Mouse (Mus musculus): ENCODE results near the gene Kiss1.

Kiss1 gene

DNA sequence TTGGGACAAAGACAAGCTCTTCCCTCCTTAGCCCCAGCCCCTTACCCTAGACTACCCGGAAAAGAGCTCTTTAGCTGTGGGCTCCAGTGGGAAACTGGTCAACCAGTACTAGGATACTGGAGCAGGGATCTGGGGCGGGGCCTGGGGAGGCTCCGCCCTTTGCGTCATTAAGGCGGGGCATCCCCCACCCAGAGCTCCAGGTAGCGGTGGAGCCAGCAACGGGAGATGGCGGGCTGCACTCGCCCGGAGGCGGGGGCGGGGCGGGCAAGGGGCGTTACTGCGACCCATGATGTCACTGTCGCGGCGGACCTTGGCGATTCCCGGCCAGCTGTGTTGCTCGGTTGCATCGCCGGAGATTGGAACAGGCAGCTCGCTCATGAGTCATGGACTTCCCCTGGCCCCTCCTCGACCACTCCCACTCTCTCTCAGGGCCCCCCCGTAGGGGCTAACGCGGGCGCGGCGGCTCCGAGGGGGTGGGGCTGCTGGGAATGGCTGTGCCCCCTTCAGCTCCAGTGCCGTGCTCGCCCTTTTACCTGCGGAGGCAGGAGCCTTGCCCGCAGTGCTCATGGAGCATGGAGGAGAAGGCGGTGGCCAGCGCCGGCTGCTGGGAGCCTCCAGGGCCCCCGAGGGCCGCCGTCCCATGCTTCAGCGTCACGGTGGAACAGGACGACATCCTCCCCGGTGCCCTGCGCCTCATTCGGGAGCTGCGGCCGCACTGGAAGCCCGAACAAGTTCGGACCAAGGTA is 41.8 kb downstream of the Kiss1 start, which contains the start of gene Etnk2:
TSS of gene Etnk2 (plus strand) at position 297 of the 746 bp plus-strand sequence.
- DNase-seq, result peak; percentile 88 to 93

DNA sequence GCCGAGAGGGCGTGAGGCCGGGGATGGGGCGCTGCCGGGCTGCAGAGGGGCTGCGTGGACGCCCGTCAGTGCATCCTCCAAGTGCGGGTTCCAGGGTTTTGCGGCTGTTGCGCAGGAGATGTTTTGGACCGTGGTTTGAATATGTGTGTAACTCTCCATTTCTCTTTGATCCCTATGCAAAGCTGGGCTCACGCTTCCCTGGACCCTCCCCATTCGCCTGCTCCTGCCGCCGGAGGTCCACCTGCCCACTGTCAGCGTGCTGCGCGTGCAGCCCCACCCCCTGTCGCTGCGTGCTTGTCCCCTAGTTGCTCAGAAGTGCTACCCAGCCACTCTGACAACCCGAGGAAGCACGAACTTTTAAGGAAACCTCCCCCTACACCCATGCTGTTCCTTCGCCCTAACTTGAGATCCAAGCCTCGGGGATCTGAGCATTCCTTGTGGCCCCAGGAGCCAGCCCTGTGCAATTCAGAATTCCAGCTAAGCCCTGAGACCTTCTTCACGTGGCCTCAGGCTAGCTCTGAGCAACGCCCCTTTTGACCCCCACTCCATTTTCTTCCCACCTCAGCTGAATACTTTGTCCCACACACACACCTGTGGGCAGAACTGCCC is 42.5 kb downstream of the Kiss1 start:
- no peak for DNase-seq

- no peak for DNase-seq
These were observed 43.2 kb downstream of the Kiss1 start for GRCm38 (mm10) chr1:133364890-133365289.

- DNase-seq, result no peak
These were observed 45.4 kb downstream of the Kiss1 start for GRCm38 (mm10) chr1:133366951-133367605.

- DNase-seq, result no peak
These were observed 46.2 kb downstream of the Kiss1 start for GRCm38 (mm10) chr1:133367606-133368488.

DNA sequence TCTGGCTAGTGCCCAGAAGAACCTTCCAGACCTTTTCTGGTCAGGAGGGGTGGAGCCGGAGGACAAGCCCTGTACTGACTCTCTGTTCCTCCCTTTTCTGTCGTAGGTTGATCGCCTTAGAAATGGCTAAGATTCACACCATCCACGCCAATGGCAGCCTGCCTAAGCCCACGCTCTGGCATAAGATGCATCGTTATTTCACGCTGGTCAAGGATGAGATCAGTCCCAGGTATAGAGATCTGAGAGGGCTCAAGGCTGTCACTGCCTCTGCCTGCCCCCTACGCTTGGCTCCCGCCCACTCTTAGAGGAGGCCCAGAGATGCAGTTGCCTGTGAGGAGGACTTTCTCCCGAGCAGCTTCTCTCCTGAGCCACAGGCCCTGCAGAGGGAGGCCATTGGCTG is 47.0 kb downstream of the Kiss1 start:
- no peak for DNase-seq

DNA sequence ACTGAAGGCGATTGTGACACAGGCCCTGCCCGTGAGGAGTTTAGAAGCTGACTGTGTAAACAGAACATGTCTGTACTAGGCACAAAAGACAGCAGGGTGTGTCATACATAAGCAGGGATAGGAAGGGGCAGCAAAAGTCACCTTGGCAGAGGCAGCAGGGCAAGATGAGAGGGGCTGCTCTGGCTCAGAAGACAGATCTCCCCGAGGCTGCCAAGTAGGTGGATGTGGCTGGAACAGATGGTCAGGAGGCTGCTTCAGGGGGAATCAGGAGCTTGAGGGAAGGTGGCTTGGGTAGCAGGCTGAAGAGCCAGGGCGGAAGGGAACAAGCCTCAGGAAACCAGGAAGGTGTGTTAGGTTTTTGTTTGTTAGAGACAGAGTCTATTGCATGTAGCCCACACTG is 48.7 kb downstream of the Kiss1 start:
- DNase-seq, result no peak

DNA sequence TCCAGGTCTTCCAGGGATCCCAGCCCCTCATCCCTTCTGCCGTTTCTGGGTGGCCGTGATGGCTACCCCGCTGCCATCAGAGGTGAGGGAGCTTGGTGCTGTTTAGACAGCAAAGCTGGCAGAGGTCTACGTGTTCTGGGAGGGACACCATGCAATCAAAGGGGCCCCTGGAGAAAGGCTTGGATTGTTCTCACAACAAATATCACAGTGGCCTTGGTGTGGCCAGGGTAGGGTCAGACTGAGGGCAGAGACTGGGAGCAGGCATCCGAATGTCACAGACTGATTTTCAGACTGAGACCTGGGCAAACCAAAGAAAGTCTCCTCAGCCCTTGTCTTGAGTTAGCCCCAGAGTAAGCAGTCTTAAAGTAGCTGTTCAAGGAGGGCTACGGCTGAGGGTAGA is 49.8 kb downstream of the Kiss1 start:
- no peak for DNase-seq

- DNase-seq, result no peak
These were observed 50.4 kb downstream of the Kiss1 start for GRCm38 (mm10) chr1:133372113-133372512.

DNA sequence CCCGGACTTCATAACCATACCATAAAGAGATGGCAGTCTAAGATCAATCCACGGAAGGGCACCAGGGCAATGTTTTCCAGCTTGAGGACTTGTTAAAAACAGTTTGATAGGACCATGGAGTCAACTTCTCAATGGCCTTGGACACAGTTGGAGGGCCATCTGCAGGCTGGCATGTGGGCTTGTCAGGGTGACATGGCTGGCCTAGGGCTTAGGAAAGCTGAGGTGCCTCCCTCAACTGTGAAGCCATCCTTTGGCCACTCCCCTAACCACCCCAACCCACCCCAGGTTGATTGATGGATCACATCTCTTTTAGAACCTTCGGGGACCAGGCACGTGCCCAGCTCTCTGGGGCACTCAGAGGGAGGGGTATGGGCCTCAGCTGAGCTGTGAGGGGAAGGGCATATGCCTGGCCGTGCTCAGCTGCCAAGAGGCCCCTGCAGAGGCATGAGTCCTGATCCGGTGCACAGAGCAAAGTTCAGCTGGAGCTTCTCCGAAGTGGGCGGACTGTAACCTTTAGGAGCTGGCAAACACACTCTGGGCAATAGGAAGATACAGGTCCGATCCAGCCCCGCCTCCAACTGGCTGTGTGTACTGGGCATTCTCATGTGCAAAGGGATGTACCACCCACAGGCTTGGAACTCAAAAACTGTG is 54.1 kb downstream of the Kiss1 start:
- peak in 1 of 2 experiments; percentile 61 for DNase-seq

DNA sequence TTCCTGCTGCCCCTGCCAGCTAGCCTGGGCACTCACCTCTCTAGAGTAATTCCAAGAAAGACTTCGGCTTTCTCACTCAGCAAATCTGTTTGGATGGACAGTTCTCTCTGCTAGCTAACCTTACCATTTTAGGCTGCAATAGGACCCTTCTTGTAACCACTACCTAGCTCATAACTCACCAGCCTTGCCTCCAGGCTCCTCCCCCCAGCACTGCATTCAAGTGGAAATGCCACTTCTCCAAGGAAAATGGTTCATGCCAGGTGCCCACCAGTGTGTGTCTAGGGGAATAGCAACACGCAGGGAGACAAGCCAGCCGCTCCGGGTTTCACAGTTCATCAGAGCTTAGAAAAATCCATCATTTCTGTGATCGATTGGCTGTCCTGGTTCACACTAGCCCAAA is 55.9 kb downstream of the Kiss1 start:
- DNase-seq, result peak in 1 of 2 experiments; percentile 55

Data from kidney, postnatal 4 days (tissue).